Mouse (Mus musculus) erythroblast, embryonic 14.5 days (primary cell): Measurements from ENCODE around the gene Gpr65.

Experiments used
- GATA1 ChIP-seq: IDR thresholded peaks from 2 replicates; pipeline ENCODE4 v1.6.1; 2012; ENCODE audit warnings: low read length, inconsistent platforms, mixed read lengths
- TAL1 ChIP-seq: IDR thresholded peaks from 3 replicates; pipeline ENCODE4 v1.6.1; 2012; ENCODE audit warnings: low read length, inconsistent platforms, mixed read lengths

DNA sequence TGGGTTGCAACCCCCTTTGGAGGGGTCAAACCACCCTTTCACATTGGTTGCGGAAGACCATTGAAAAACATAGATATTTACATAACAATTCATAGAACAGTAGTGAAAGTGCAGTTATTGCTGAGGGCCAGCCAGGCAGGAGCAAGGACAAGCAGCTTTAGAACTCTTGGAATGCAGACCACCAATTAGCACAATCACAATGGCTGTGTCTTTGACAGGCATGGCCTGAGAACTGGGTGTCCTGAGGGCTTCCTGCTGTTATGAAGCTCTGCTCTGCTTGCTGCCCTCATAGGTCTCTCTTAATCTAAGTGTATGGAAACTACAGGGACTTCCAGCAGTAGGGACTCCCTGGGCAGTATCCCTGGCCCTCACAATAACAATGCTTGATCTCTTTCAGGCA is 34.6 kb downstream of the Gpr65 start:
- no peak for TF ChIP-seq TAL1
- no peak for TF ChIP-seq GATA1
